Comparison of ENCODE assay signal across 7 mouse cellular contexts in genomic region chr13:69481634-69482505, GRCm38 (mm10). TPM values are rescaled to one million over a fixed set of nuclear protein-coding genes. Genes with fewer than 3 reads are reported as not detected.
DNase-seq lines count a peak whose midpoint lies in the region; ATAC-seq lines count a peak whose summit lies in the region.

No protein-coding gene starts in this region.

- no peaks in the 10 kb centered on the region for H3K36me3 ChIP-seq in forebrain, embryonic 15.5 days
- H3K36me3 ChIP-seq in liver, embryonic 12.5 days = no peaks in the 10 kb centered on the region
- no peaks in the 10 kb centered on the region for H3K36me3 ChIP-seq in neural tube, embryonic 13.5 days

- H3K4me2 ChIP-seq in forebrain, embryonic 15.5 days (replicated peaks) = peak overlapping the region; percentile 74
- H3K4me2 ChIP-seq in liver, embryonic 12.5 days = peak overlapping the region; percentile 42
- H3K4me2 ChIP-seq in neural tube, embryonic 13.5 days = peak overlapping the region; percentile 66

- H3K4me3 ChIP-seq in forebrain, embryonic 15.5 days = peak overlapping the region; percentile 35
- peak overlapping the region; percentile 1; the same call in 1 of the 2 replicates for H3K4me3 ChIP-seq in liver, embryonic 12.5 days
- H3K4me3 ChIP-seq in neural tube, embryonic 13.5 days = peak overlapping the region; percentile 36

- DNase-seq in cerebellum, adult 8-10 months = peak; percentile 70
- peak; percentile 83 for DNase-seq in heart, postnatal 10 days
- DNase-seq in kidney, postnatal 36 days = peak; percentile 90
- no peak for DNase-seq in spleen, postnatal 10 days (ENCODE audit: low spot score in 2 of 2)

- H3K27me3 ChIP-seq in forebrain, embryonic 15.5 days = peaks cover 19% of the 10 kb centered on the region; the same call in 1 of the 2 replicates
- H3K27me3 ChIP-seq in liver, embryonic 12.5 days (replicated peaks) = peaks cover 74% of the 10 kb centered on the region
- peaks cover 47% of the 10 kb centered on the region for H3K27me3 ChIP-seq in neural tube, embryonic 13.5 days

- no peaks in the 10 kb centered on the region for H3K9me3 ChIP-seq in forebrain, embryonic 15.5 days
- H3K9me3 ChIP-seq in liver, embryonic 12.5 days (replicated peaks) = no peaks in the 10 kb centered on the region
- no peaks in the 10 kb centered on the region for H3K9me3 ChIP-seq in neural tube, embryonic 13.5 days

- no peak overlapping the region for H3K27ac ChIP-seq in forebrain, embryonic 15.5 days (replicated peaks)
- H3K27ac ChIP-seq in liver, embryonic 12.5 days = no peak overlapping the region
- peak overlapping the region; percentile 14; the same call in 1 of the 2 replicates for H3K27ac ChIP-seq in neural tube, embryonic 13.5 days (replicated peaks)

- peak; percentile 70 for ATAC-seq in forebrain, embryonic 15.5 days (replicated peaks)
- no peak for ATAC-seq in liver, embryonic 12.5 days
- ATAC-seq in neural tube, embryonic 13.5 days (ENCODE audit: low read depth) = peak; percentile 58

- peaks cover 23% of the 10 kb centered on the region for H3K4me1 ChIP-seq in forebrain, embryonic 15.5 days
- H3K4me1 ChIP-seq in liver, embryonic 12.5 days = 0 out of 2 replicates have a peak, but pooled peaks cover 5% of the 10 kb centered on the region
- H3K4me1 ChIP-seq in neural tube, embryonic 13.5 days (replicated peaks) = peaks cover 25% of the 10 kb centered on the region

- 3% methylated on average over 30 of the region's 30 CpGs for WGBS in forebrain, embryonic 15.5 days
- 5% methylated on average over 30 of the region's 30 CpGs for WGBS in liver, embryonic 12.5 days (ENCODE audit: insufficient replicate concordance)
- WGBS in neural tube, embryonic 13.5 days = 2% methylated on average over 30 of the region's 30 CpGs

- intact Hi-C loops in heart, postnatal 10 days (cut with DNase I) = loop anchor here (10.0 kb wide), 1 partner anchor 887 kb away; the partner anchor contains the start of gene 1700001L19Rik

- H3K9ac ChIP-seq in forebrain, embryonic 15.5 days (replicated peaks) = 0 out of 2 replicates have a peak overlapping the region, but pooled peaks have one; percentile 14
- H3K9ac ChIP-seq in liver, embryonic 12.5 days = no peak overlapping the region
- H3K9ac ChIP-seq in neural tube, embryonic 13.5 days = peak overlapping the region; percentile 53

RNA-seq across cellular contexts. Expression of gene Nsun2, which starts 51.7 kb away (rescaled TPM):
- 84.1 and 87.3 TPM in 2 replicates for polyA plus RNA-seq in forebrain, embryonic 15.5 days (2015; fragmentation: Nextera tagmentation; extraction: Ambion mirVana)
- total RNA-seq in heart, postnatal 10 days (2021) = 10 to 100 TPM; 40.9 to 47.6 TPM
- 184 and 189 TPM in 2 replicates for polyA plus RNA-seq in liver, embryonic 12.5 days (2016; fragmentation: Nextera tagmentation; extraction: Ambion mirVana)
- polyA plus RNA-seq in neural tube, embryonic 13.5 days (2015; fragmentation: Nextera tagmentation; extraction: Ambion mirVana) = 78.5 and 87.1 TPM in 2 replicates

RNA-seq across cellular contexts. Expression of gene Tent4a, which starts 52.5 kb away (rescaled TPM):
- polyA plus RNA-seq in forebrain, embryonic 15.5 days (2015; fragmentation: Nextera tagmentation; extraction: Ambion mirVana) = 8.4 and 8.5 TPM in 2 replicates
- 10 to 100 TPM; 17.2 to 17.6 TPM for total RNA-seq in heart, postnatal 10 days (2021)
- polyA plus RNA-seq in liver, embryonic 12.5 days (2016; fragmentation: Nextera tagmentation; extraction: Ambion mirVana) = 2.9 and 3.0 TPM in 2 replicates
- polyA plus RNA-seq in neural tube, embryonic 13.5 days (2015; fragmentation: Nextera tagmentation; extraction: Ambion mirVana) = 6.1 and 6.3 TPM in 2 replicates

Comparison
In these comparisons a context has a peak if more than half of its experiments do, and no peak if none do; other contexts are left out.
1. DNase-seq: peak in cerebellum, adult 8-10 months (single experiment), heart, postnatal 10 days (2 of 2) and kidney, postnatal 36 days (2 of 2); none in spleen, postnatal 10 days (0 of 2).
2. Peak in every context shown above with its lines, with median percentiles within 50 percentile points of each other: H3K4me2 ChIP-seq and H3K4me3 ChIP-seq.